Mouse (Mus musculus) spleen, adult 2 months (tissue): ENCODE measurements around the gene Creg2.

Source experiments
- CTCF ChIP-seq: fragments of 200-500 bp; IDR thresholded peaks from 2 replicates; pipeline ENCODE4 v1.5.1; 2011; ENCODE audit warnings: mild to moderate bottlenecking, inconsistent platforms; ENCODE audit not compliant: insufficient read depth, insufficient read length, insufficient replicate concordance; ENCODE audit errors: extremely low read depth
- POLR2A ChIP-seq: fragments of 200-500 bp; IDR thresholded peaks from 2 replicates; pipeline ENCODE4 v1.6.1; 2011; ENCODE audit warnings: low read depth, low read length, inconsistent platforms

DNA sequence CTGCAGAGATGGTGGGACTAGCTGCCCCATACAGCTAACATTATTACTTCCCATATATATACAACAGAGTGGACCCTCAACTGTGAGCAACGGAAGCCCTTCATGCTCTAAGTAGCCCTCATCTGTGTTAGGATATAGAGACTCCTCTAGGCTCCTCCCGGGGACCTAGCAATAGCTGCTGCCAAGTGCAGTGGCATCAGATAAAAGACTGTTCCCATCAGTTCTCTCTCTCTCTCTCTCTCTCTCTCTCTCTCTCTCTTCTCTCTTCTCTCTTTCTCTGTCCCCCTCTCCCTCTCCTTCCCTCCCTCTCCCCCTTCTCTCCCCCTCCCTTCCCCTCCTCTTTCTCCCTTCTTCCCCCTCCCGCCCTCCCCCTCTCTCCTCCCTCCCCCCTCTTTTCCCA, 70.1 kb downstream of the Creg2 start:
- TF ChIP-seq CTCF (no peak), POLR2A (no peak)
